Mouse (Mus musculus): ENCODE measurements at regions not wholly inside any gene's neighbourhood (a gene's known extent, or its start where the extent isn't known, plus 50 kb on each side); places are given as distances from the start of the nearest gene placed in this dataset.

DNA sequence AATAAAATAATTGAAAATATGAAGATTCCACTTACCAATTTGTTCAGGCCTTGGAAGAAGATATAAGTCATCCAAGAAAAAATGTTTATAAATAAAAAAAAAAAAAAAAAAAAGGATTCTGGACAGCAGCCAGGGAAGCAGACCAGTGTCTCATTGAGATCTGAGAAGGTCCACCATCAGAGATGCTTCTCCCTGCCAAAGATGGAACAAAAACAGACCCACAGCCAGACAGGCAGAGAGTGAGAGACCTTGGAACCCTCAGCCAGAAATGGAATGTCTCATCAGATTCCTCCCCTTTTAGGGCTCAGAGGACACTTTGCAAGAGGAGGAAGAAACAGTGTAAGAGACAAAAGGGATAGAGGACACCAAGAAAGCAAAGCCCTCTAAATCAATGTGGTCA, 177.2 kb upstream of the Id4 start:
- no peak for DNase-seq (ENCODE audit: low spot score in 2 of 2)

- DNase-seq (ENCODE audit: low spot score in 2 of 2) = no peak
These were observed 166.6 kb upstream of the Id4 start for GRCm38 (mm10) chr13:48094275-48095035.

- DNase-seq (ENCODE audit: low spot score in 2 of 2) = no peak
These were observed 158.9 kb upstream of the Id4 start for GRCm38 (mm10) chr13:48102156-48102555.

GRCm38 (mm10) chr13:48102576-48102975, 158.5 kb upstream of the Id4 start:
- DNase-seq (ENCODE audit: low spot score in 2 of 2) = no peak

- DNase-seq (ENCODE audit: low spot score in 2 of 2) = no peak
These were observed 156.3 kb upstream of the Id4 start for GRCm38 (mm10) chr13:48104766-48105165.

- no peak for DNase-seq (ENCODE audit: low spot score in 2 of 2)
These were observed 154.1 kb upstream of the Id4 start for GRCm38 (mm10) chr13:48106946-48107345.

GRCm38 (mm10) chr13:48115890-48116289, 145.1 kb upstream of the Id4 start:
- DNase-seq (ENCODE audit: low spot score in 2 of 2) = no peak

DNA sequence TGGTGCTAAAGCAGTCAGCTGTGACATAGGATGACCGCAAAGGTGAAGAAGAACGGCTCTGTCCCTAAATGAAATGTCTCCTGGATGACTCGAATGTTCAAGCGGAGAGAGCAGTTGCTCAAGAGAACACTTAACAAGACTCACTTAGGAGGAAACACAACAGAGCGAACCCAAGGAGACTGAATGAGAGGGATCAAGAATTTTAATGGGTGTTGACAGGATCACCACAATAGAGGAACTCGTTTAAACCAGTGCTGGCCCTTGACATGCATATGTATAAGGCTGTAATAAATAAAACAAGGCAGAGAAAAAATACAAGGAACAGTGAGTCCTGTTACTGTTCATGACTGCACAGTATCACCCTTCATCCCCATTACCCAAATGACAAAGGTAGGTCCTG, 134.4 kb upstream of the Id4 start:
- DNase-seq (ENCODE audit: low spot score in 2 of 2) = no peak

GRCm38 (mm10) chr13:48130724-48131123, 130.3 kb upstream of the Id4 start:
- DNase-seq (ENCODE audit: low spot score in 2 of 2) = peak; percentile 24 to 41

DNA sequence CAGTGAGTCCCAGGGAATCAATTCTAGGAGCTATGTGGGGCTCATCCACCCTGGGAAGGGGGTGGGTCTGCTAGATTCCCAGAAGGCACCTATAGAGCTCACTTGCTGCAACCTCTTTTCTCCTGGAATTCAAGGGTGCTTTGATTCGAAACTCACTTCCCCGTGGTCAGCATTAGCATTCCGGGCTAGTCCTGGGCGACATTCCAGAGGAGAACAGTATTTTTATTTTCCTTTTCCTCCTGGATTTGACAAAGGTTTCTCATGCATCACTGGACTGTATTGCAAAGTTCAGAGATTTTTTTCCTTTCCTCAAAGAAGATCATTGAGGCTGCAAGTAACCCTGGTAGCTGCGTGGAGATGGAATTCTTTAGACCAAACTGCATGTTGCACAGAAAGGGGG, 129.3 kb upstream of the Id4 start:
- no peak for DNase-seq (ENCODE audit: low spot score in 2 of 2)

DNA sequence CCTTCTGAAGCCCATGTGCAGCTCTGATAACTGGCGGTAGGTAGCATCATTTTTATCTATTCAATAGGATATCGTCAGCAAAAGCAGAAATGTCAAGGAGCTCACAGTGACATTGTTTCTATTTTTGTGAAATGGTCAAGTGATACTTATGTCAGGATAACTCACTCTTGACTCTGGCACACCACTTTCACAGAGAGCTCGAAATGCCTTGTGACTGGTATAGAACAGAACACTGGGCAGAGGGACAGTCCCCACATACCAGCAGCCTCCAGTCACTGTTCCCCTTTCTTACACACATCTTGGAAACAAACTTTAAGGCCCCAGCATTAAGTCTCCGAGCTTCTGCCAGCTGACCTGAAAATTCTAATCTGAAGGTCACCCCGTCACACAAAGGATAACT, 115.1 kb upstream of the Id4 start:
- DNase-seq (ENCODE audit: low spot score in 2 of 2) = no peak

DNA sequence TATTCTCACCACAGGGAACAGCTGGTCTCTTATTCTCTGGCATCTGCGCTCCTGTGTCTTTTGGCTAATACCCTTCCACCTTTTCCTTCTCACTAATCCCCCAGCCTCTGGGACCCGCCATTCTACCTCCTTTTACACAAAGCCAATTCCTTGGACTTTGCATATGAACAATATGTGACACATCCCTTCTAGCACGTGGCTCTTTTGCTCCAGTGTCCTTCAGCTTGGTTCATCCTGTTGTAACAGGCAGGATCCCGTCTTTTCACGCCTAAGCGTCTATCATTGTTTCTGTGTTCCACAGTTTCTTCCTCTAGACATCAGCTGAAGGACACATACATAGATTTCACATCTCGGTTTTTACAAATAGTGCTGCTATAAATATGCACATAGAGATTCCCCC, 114.0 kb upstream of the Id4 start:
- no peak for DNase-seq (ENCODE audit: low spot score in 2 of 2)

DNA sequence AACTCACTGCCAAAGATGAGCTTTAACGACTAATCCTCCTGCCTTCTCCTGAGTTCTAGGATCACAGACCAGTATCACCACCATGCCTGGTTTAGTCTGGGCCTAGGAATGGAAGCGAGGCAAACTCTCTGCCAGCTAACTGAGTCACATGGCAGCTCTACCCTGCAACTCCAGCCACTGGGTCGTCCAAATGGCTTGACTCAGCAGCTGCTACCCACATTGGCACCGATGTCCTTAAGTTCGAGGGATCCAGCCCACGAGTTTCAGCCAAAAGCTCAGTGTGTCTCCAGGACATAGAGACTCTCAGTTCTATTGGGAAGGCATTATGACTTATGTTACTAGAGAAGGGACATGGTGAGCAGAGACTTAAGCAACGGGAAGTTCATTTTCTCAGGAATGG, 107.8 kb upstream of the Id4 start:
- DNase-seq (ENCODE audit: low spot score in 2 of 2) = no peak

GRCm38 (mm10) chr13:48153684-48154413, 107.2 kb upstream of the Id4 start:
- DNase-seq (ENCODE audit: low spot score in 2 of 2) = no peak

GRCm38 (mm10) chr13:48154414-48155105, 106.5 kb upstream of the Id4 start:
- DNase-seq (ENCODE audit: low spot score in 2 of 2) = no peak

DNA sequence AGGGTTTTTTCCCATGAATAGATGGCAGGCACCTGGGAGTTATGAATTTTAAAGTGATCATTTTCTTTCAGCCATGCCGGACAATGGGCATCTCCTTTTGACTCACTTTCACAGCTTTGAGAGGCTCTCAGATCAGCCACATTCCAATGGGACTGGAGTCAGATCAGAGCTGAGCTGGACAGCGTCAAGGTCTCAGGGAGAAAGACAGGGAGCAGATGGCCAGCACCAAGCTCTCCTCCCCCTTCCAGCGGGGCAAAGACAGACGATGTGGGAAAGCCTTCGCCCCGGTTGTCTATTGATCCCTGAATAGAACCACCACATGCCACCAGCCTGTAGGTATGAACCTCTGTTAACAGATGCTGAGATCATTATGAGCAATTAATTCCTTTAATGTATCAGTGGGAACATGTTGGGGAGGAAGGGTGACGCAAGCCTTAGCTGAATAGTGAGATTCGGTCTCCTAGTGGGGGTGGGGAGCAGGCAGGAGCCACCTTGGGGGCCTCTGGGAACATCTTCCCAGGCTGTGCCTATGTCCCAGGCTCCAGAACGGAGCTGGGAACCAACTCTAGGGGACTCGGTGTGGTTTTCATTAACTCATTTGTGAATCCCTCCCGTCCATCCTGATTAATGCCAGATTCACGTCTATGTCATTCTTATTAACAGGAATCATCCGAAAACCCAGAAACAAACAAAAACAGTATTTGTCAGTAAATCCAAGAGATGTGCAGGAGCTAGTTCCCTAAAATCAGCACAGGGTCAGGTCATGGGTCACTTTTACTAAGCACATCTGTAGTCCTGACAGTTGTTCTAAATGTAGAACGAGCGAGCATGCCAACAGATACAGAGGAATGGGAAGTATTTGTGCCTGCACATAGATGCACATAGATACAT, 101.8 kb upstream of the Id4 start:
- DNase-seq (ENCODE audit: low spot score in 2 of 2) = no peak

GRCm38 (mm10) chr13:48160161-48160560, 100.9 kb upstream of the Id4 start:
- DNase-seq (ENCODE audit: low spot score in 2 of 2) = no peak

GRCm38 (mm10) chr13:48161339-48161738, 99.7 kb upstream of the Id4 start:
- no peak for DNase-seq (ENCODE audit: low spot score in 2 of 2)

- no peak for DNase-seq (ENCODE audit: low spot score in 2 of 2)
These were observed 96.4 kb upstream of the Id4 start for GRCm38 (mm10) chr13:48164586-48164985.

GRCm38 (mm10) chr13:48165838-48166237, 95.2 kb upstream of the Id4 start:
- no peak for DNase-seq (ENCODE audit: low spot score in 2 of 2)

DNA sequence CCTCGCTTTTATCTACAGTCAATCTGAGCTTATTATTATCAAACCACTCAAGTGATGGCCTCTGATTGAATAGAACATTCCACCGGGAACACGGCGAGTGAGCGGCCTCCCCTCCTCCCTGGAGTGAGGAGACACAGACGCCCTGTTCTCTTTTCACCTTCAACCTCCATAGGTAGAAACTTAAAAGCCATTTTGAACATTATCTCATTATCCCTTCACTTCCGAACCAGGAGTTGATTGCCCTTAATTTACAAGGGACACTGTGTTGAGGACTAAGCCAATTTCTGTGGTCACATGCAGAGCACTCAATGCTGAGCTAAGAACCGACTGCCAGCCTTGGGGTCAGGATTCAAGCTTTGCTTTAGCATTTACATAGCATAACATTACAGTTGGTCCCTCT, 93.1 kb upstream of the Id4 start:
- DNase-seq (ENCODE audit: low spot score in 2 of 2) = no peak

Measured in heart, adult 9 months (tissue).